8 mouse cellular contexts compared by ENCODE assay signal in genomic region chrX:74085601-74086038, GRCm38 (mm10). TPM values are rescaled to one million over a fixed set of nuclear protein-coding genes. Genes with fewer than 3 reads are reported as not detected.
DNase-seq lines count a peak whose midpoint lies in the region; ATAC-seq and TF ChIP-seq lines count a peak whose summit lies in the region.

No protein-coding gene starts in this region.

- H3K4me1 ChIP-seq in CH12.LX (ENCODE audit: control insufficient read depth in 1 of 2, insufficient read depth in 2 of 2): peaks cover 0 to 21% of the 10 kb centered on the region in 2 experiments; a peak in 2 of 4 replicates
- no peaks in the 10 kb centered on the region for H3K4me1 ChIP-seq in forebrain, embryonic 11.5 days (replicated peaks; ENCODE audit: control insufficient read depth, insufficient read depth, low read length)
- H3K4me1 ChIP-seq in heart, embryonic 16.5 days (ENCODE audit: control insufficient read depth, insufficient read depth, low read length): peaks cover 7% of the 10 kb centered on the region; the same call in 1 of the 2 replicates
- H3K4me1 ChIP-seq in liver, embryonic 15.5 days (replicated peaks): peaks cover 19% of the 10 kb centered on the region
- H3K4me1 ChIP-seq in neural tube, embryonic 12.5 days: no peaks in the 10 kb centered on the region

- TF ChIP-seq EP300 in CH12.LX (IDR thresholded peaks at IDR 0.05; ENCODE audit: low read length): no peak

- H3K79me2 ChIP-seq in CH12.LX (replicated peaks; ENCODE audit: control insufficient read depth, extremely low read depth, insufficient read depth, poor library complexity, severe bottlenecking): peaks cover 27% of the 10 kb centered on the region

- no peak for TF ChIP-seq CTCF in CH12.LX (conservative IDR thresholded peaks at IDR 0.05 in 1 of 2, IDR thresholded peaks at IDR 0.05 in 1 of 2; ENCODE audit: low read depth in 2 of 2, low read length in 2 of 2)

- H3K9me3 ChIP-seq in CH12.LX (replicated peaks; ENCODE audit: low read length): no peaks in the 10 kb centered on the region
- H3K9me3 ChIP-seq in forebrain, embryonic 11.5 days (ENCODE audit: control insufficient read depth, low read length): no peaks in the 10 kb centered on the region
- no peaks in the 10 kb centered on the region for H3K9me3 ChIP-seq in heart, embryonic 16.5 days (replicated peaks; ENCODE audit: control insufficient read depth, low read length)
- H3K9me3 ChIP-seq in liver, embryonic 15.5 days (replicated peaks): no peaks in the 10 kb centered on the region
- no peaks in the 10 kb centered on the region for H3K9me3 ChIP-seq in neural tube, embryonic 12.5 days

- in situ Hi-C loops in CH12.LX (cut with MboI; ENCODE audit: low pct_ligation_motif_present, low pct_unique_long_range_greater_than_20kb, low sequenced_read_pairs): no loop called here

- peak; percentile 66 for TF ChIP-seq POLR2A in CH12.LX (IDR thresholded peaks at IDR 0.05; ENCODE audit: low read depth, low read length)

- H3K27me3 ChIP-seq in CH12.LX (replicated peaks): no peaks in the 10 kb centered on the region
- no peaks in the 10 kb centered on the region for H3K27me3 ChIP-seq in forebrain, embryonic 11.5 days (ENCODE audit: control insufficient read depth, insufficient read depth, low read length)
- H3K27me3 ChIP-seq in heart, embryonic 16.5 days (ENCODE audit: control insufficient read depth, insufficient read depth, low read length): no peaks in the 10 kb centered on the region; the same call in 1 of the 2 replicates
- H3K27me3 ChIP-seq in liver, embryonic 15.5 days: 0 out of 2 replicates have a peak, but pooled peaks cover 4% of the 10 kb centered on the region
- no peaks in the 10 kb centered on the region for H3K27me3 ChIP-seq in neural tube, embryonic 12.5 days (replicated peaks)

- WGBS in forebrain, embryonic 11.5 days: 14% methylated on average over 26 of the region's 27 CpGs
- 19% methylated on average over 26 of the region's 27 CpGs for WGBS in heart, embryonic 16.5 days
- 13% methylated on average over 27 of the region's 27 CpGs for WGBS in liver, embryonic 15.5 days (ENCODE audit: insufficient replicate concordance)
- 14% methylated on average over 27 of the region's 27 CpGs for WGBS in neural tube, embryonic 12.5 days

- peak overlapping the region; percentile 97 for H3K9ac ChIP-seq in CH12.LX (ENCODE audit: insufficient read depth, low read depth)
- peak overlapping the region; percentile 83 for H3K9ac ChIP-seq in forebrain, embryonic 11.5 days (ENCODE audit: low read length)
- H3K9ac ChIP-seq in heart, embryonic 16.5 days (ENCODE audit: low read length): peak overlapping the region; percentile 86
- H3K9ac ChIP-seq in liver, embryonic 15.5 days: peak overlapping the region; percentile 76
- peak overlapping the region; percentile 81 for H3K9ac ChIP-seq in neural tube, embryonic 12.5 days

- peak overlapping the region; percentile 61; the same call in 1 of the 2 replicates for H3K4me2 ChIP-seq in CH12.LX (ENCODE audit: insufficient read depth, low read depth, poor library complexity, severe bottlenecking)
- peak overlapping the region; percentile 37; the same call in 1 of the 2 replicates for H3K4me2 ChIP-seq in forebrain, embryonic 11.5 days (ENCODE audit: low read depth, low read length, severe bottlenecking)
- peak overlapping the region; percentile 57 for H3K4me2 ChIP-seq in heart, embryonic 16.5 days (ENCODE audit: low read depth, low read length)
- H3K4me2 ChIP-seq in liver, embryonic 15.5 days: peak overlapping the region; percentile 73
- H3K4me2 ChIP-seq in neural tube, embryonic 12.5 days (replicated peaks): peak overlapping the region; percentile 63

- no peaks in the 10 kb centered on the region for H3K36me3 ChIP-seq in CH12.LX (replicated peaks in 1 of 2; ENCODE audit: control insufficient read depth in 1 of 2, insufficient read depth in 1 of 2, low read length in 1 of 2)
- no peaks in the 10 kb centered on the region for H3K36me3 ChIP-seq in forebrain, embryonic 11.5 days (ENCODE audit: control insufficient read depth, insufficient read depth, low read length)
- no peaks in the 10 kb centered on the region for H3K36me3 ChIP-seq in heart, embryonic 16.5 days (ENCODE audit: control insufficient read depth, insufficient read depth)
- no peaks in the 10 kb centered on the region for H3K36me3 ChIP-seq in liver, embryonic 15.5 days (replicated peaks)
- H3K36me3 ChIP-seq in neural tube, embryonic 12.5 days: no peaks in the 10 kb centered on the region

- dilution Hi-C loops in CH12.LX (cut with MboI; ENCODE audit: extremely low pct_ligation_motif_present, extremely low pct_unique_long_range_greater_than_20kb, low sequenced_read_pairs): no loop called here

- peak overlapping the region in 2 of 3 experiments; percentile 68 to 98 for H3K4me3 ChIP-seq in CH12.LX (replicated peaks in 1 of 3; ENCODE audit: low read depth in 2 of 3, low read length in 2 of 3, poor library complexity in 1 of 3)
- peak overlapping the region; percentile 63 for H3K4me3 ChIP-seq in forebrain, embryonic 11.5 days (ENCODE audit: low read depth, low read length)
- H3K4me3 ChIP-seq in heart, embryonic 16.5 days (ENCODE audit: low read length): peak overlapping the region; percentile 71
- peak overlapping the region; percentile 78 for H3K4me3 ChIP-seq in liver, embryonic 15.5 days (replicated peaks)
- peak overlapping the region; percentile 55 for H3K4me3 ChIP-seq in neural tube, embryonic 12.5 days

- peak; percentile 99 for ATAC-seq in forebrain, embryonic 11.5 days (replicated peaks; ENCODE audit: low FRiP score)
- peak; percentile 99 for ATAC-seq in heart, embryonic 16.5 days (replicated peaks; ENCODE audit: extremely low read depth, insufficient read depth, low FRiP score)
- ATAC-seq in liver, embryonic 15.5 days (ENCODE audit: insufficient read depth): peak; percentile 98
- peak; percentile 99 for ATAC-seq in neural tube, embryonic 12.5 days (ENCODE audit: low FRiP score, low read depth)

- H3K27ac ChIP-seq in CH12.LX (ENCODE audit: insufficient read depth, low read depth): peak overlapping the region; percentile 96
- peak overlapping the region; percentile 90 for H3K27ac ChIP-seq in forebrain, embryonic 11.5 days (ENCODE audit: low read depth, low read length)
- H3K27ac ChIP-seq in heart, embryonic 16.5 days (ENCODE audit: low read length): peak overlapping the region; percentile 95
- H3K27ac ChIP-seq in liver, embryonic 15.5 days (replicated peaks): peak overlapping the region; percentile 90
- H3K27ac ChIP-seq in neural tube, embryonic 12.5 days: peak overlapping the region; percentile 91

- peak; percentile 97 for DNase-seq in CH12.LX (ENCODE audit: extremely low read depth)
- peak; percentile 92 for DNase-seq in c-Kit-positive CD71-positive TER-119-negative erythroid progenitor cells, embryonic 14.5 days (ENCODE audit: low read depth)
- DNase-seq in forebrain, embryonic 11.5 days (ENCODE audit: low spot score): peak; percentile 98
- DNase-seq in kidney, postnatal 36 days: peak; percentile 98 to 99
- peak; percentile 96 for DNase-seq in telencephalon, adult 2 months (ENCODE audit: low read depth, low spot score)

- no peak for TF ChIP-seq RAD21 in CH12.LX (IDR thresholded peaks at IDR 0.05; ENCODE audit: low read depth, low read length)

TF ChIP-seq in CH12.LX, 34 proteins besides CTCF, POLR2A, EP300 and RAD21 (continues in another document):
- no peak for TF ChIP-seq USF1 (IDR thresholded peaks at IDR 0.05; ENCODE audit: low read depth, low read length)
- no peak for TF ChIP-seq IRF4 (IDR thresholded peaks at IDR 0.05; ENCODE audit: low read depth, low read length)
- TF ChIP-seq E2F4 (IDR thresholded peaks at IDR 0.05; ENCODE audit: insufficient replicate concordance, low read depth, low read length): no peak
- no peak for TF ChIP-seq SIN3A (IDR thresholded peaks at IDR 0.05; ENCODE audit: low read length)
- TF ChIP-seq CHD2 (IDR thresholded peaks at IDR 0.05; ENCODE audit: low read length): peak; percentile 70
- peak; percentile 60; the same call in 1 of the 2 replicates for TF ChIP-seq TBP (conservative IDR thresholded peaks at IDR 0.05; ENCODE audit: low read depth, low read length)
- TF ChIP-seq ZNF384 (IDR thresholded peaks at IDR 0.05; ENCODE audit: low read depth, low read length): no peak
- TF ChIP-seq MXI1 (IDR thresholded peaks at IDR 0.05; ENCODE audit: low read depth, low read length): no peak
- TF ChIP-seq ETS1 (conservative IDR thresholded peaks at IDR 0.05; ENCODE audit: low read depth, low read length): no peak
- peak; percentile 86 for TF ChIP-seq NRF1 (IDR thresholded peaks at IDR 0.05; ENCODE audit: low read depth, low read length)
- TF ChIP-seq MAX (IDR thresholded peaks at IDR 0.05; ENCODE audit: low read length): no peak
- no peak for TF ChIP-seq MAZ (IDR thresholded peaks at IDR 0.05; ENCODE audit: low read depth, low read length)
- TF ChIP-seq GABPA (IDR thresholded peaks at IDR 0.05; ENCODE audit: insufficient replicate concordance, low read depth, low read length): no peak
- TF ChIP-seq HCFC1 (IDR thresholded peaks at IDR 0.05; ENCODE audit: low read depth, low read length): peak; percentile 46
- no peak for TF ChIP-seq JUN (IDR thresholded peaks at IDR 0.05; ENCODE audit: insufficient read depth, low read depth, low read length)
- peak; percentile 35; the same call in 1 of the 2 replicates for TF ChIP-seq TCF12 (IDR thresholded peaks at IDR 0.05; ENCODE audit: low read depth, low read length)
- TF ChIP-seq ZC3H11A (IDR thresholded peaks at IDR 0.05; ENCODE audit: low read depth, low read length): no peak
- no peak for TF ChIP-seq BHLHE40 (IDR thresholded peaks at IDR 0.05; ENCODE audit: low read depth, low read length)

RNA-seq across cellular contexts. Expression of gene Opn1mw, which starts 41.6 kb away (rescaled TPM):
- not detected in 2 replicates for total RNA-seq in CH12.LX (2012; rRNA removed)
- not detected in 2 replicates for total RNA-seq in CH12.LX (2014; rRNA removed)
- polyA plus RNA-seq in CH12.LX (2012; ENCODE audit: insufficient read length, low read depth): not detected in 2 replicates
- polyA plus RNA-seq in forebrain, embryonic 11.5 days (2014; fragmentation: Nextera tagmentation; extraction: Ambion mirVana): not detected in 2 replicates
- polyA plus RNA-seq in heart, embryonic 16.5 days (2015; fragmentation: Nextera tagmentation; extraction: Ambion mirVana): not detected in 2 replicates
- polyA plus RNA-seq in liver, embryonic 15.5 days (2015; fragmentation: Nextera tagmentation; extraction: Ambion mirVana): not detected in 2 replicates
- not detected in 2 replicates for polyA plus RNA-seq in neural tube, embryonic 12.5 days (2016; fragmentation: Nextera tagmentation; extraction: Ambion mirVana)

RNA-seq across cellular contexts. Expression of gene Mecp2, which starts 49.5 kb away (rescaled TPM):
- 12.0 and 12.3 TPM in 2 replicates for total RNA-seq in CH12.LX (2012; rRNA removed)
- 9.9 and 12.2 TPM in 2 replicates for total RNA-seq in CH12.LX (2014; rRNA removed)
- polyA plus RNA-seq in CH12.LX (2012; ENCODE audit: insufficient read length, low read depth): 12.0 and 15.5 TPM in 2 replicates
- polyA plus RNA-seq in forebrain, embryonic 11.5 days (2014; fragmentation: Nextera tagmentation; extraction: Ambion mirVana): 17.0 and 19.8 TPM in 2 replicates
- 11.3 and 11.5 TPM in 2 replicates for polyA plus RNA-seq in heart, embryonic 16.5 days (2015; fragmentation: Nextera tagmentation; extraction: Ambion mirVana)
- 6.2 and 6.9 TPM in 2 replicates for polyA plus RNA-seq in liver, embryonic 15.5 days (2015; fragmentation: Nextera tagmentation; extraction: Ambion mirVana)
- 14.4 and 14.5 TPM in 2 replicates for polyA plus RNA-seq in neural tube, embryonic 12.5 days (2016; fragmentation: Nextera tagmentation; extraction: Ambion mirVana)

Comparison
In these comparisons a context has a peak if more than half of its experiments do, and no peak if none do; other contexts are left out.
1. Peak in every context shown above with its lines: DNase-seq, ATAC-seq, H3K4me3 ChIP-seq and H3K27ac ChIP-seq.